In genomic region chr12:26679887-26680567, GRCm38 (mm10) we compare ENCODE assay signal across 15 mouse cellular contexts.
DNase-seq lines count a peak whose midpoint lies in the region; ATAC-seq and TF ChIP-seq lines count a peak whose summit lies in the region.
"Had no signal": no experiment of that assay in that cellular context is flagged by ENCODE, and none has a peak within 500 bp of the region (broad histone marks: within the 10 kb centered on the region; RNA-seq: fewer than 3 reads in every experiment).

No protein-coding gene starts in this region.

- no peaks in the 10 kb centered on the region for H3K27me3 ChIP-seq in forebrain, embryonic 15.5 days
- H3K27me3 ChIP-seq in neural tube, embryonic 12.5 days (replicated peaks) = no peaks in the 10 kb centered on the region

- H3K36me3 ChIP-seq in forebrain, embryonic 15.5 days = no peaks in the 10 kb centered on the region
- H3K36me3 ChIP-seq in neural tube, embryonic 12.5 days = no peaks in the 10 kb centered on the region

- H3K4me2 ChIP-seq in forebrain, embryonic 15.5 days (replicated peaks) = no peak overlapping the region
- no peak overlapping the region for H3K4me2 ChIP-seq in neural tube, embryonic 12.5 days (replicated peaks)
- H3K4me2 ChIP-seq: liver, embryonic 11.5 days had no signal

- intact Hi-C loops in left cerebral cortex, postnatal 4 days (cut with DNase I) = no loop called here

- peak overlapping the region; percentile 86 for H3K27ac ChIP-seq in forebrain, embryonic 15.5 days (replicated peaks)
- H3K27ac ChIP-seq in layer of hippocampus, adult 2 months = peak overlapping the region; percentile 19; the same call in 1 of the 2 replicates
- H3K27ac ChIP-seq in neural tube, embryonic 12.5 days = peak overlapping the region; percentile 37; the same call in 1 of the 2 replicates

- TF ChIP-seq CTCF in layer of hippocampus, adult 2 months (conservative IDR thresholded peaks at IDR 0.05) = no peak

- peaks cover 19% of the 10 kb centered on the region for H3K4me1 ChIP-seq in forebrain, embryonic 15.5 days
- peaks cover 10% of the 10 kb centered on the region for H3K4me1 ChIP-seq in neural tube, embryonic 12.5 days

- no peak overlapping the region for H3K9ac ChIP-seq in forebrain, embryonic 15.5 days (replicated peaks)
- no peak overlapping the region for H3K9ac ChIP-seq in neural tube, embryonic 12.5 days

- peak; percentile 17 for DNase-seq in left cerebral cortex, postnatal 4 days
- DNase-seq in left cerebral cortex, adult 9 months (ENCODE audit: low spot score in 2 of 2) = no peak
- peak; percentile 23 to 58 for DNase-seq in layer of hippocampus, adult 2 months (ENCODE audit: low spot score in 2 of 2)
- DNase-seq in cerebellum, postnatal 36 days = no peak
- DNase-seq in yolk sac, embryonic 10.5 days (ENCODE audit: low spot score) = no peak
- DNase-seq in ovary, postnatal 14 days (ENCODE audit: low spot score) = no peak
- DNase-seq: adrenal gland, postnatal 10 days; cerebellum, adult 11-12 months; gastrocnemius, postnatal 25 days; kidney, adult 9 months; lung, postnatal 10 days had no signal

- H3K9me3 ChIP-seq in forebrain, embryonic 15.5 days = no peaks in the 10 kb centered on the region
- no peaks in the 10 kb centered on the region for H3K9me3 ChIP-seq in neural tube, embryonic 12.5 days

- WGBS in forebrain, embryonic 15.5 days = 25% methylated on average over 9 of the region's 9 CpGs
- 64% methylated on average over 9 of the region's 9 CpGs for WGBS in neural tube, embryonic 12.5 days

- H3K4me3 ChIP-seq in forebrain, embryonic 15.5 days = no peak overlapping the region
- no peak overlapping the region for H3K4me3 ChIP-seq in layer of hippocampus, adult 2 months
- no peak overlapping the region for H3K4me3 ChIP-seq in neural tube, embryonic 12.5 days
- H3K4me3 ChIP-seq: myocyte had no signal

- ATAC-seq in forebrain, embryonic 15.5 days (replicated peaks) = peak; percentile 96
- ATAC-seq in neural tube, embryonic 12.5 days (ENCODE audit: low FRiP score, low read depth) = no peak

Comparison
In these comparisons a context has a peak if more than half of its experiments do, and no peak if none do; other contexts are left out.
1. DNase-seq: peak in left cerebral cortex, postnatal 4 days (single experiment) and layer of hippocampus, adult 2 months (2 of 2); none in left cerebral cortex, adult 9 months (0 of 2), cerebellum, postnatal 36 days (0 of 2), yolk sac, embryonic 10.5 days (single experiment) and ovary, postnatal 14 days (single experiment).
2. H3K27ac ChIP-seq: peak in every context shown above with its lines; median percentile 86 in forebrain, embryonic 15.5 days; 37 in neural tube, embryonic 12.5 days; 19 in layer of hippocampus, adult 2 months.